Comparison of ENCODE assay signal across 8 mouse cellular contexts in genomic region chr1:144006542-144006941, GRCm38 (mm10). TPM values are rescaled to one million over a fixed set of nuclear protein-coding genes. Genes with fewer than 3 reads are reported as not detected.
DNase-seq lines count a peak whose midpoint lies in the region; ATAC-seq and TF ChIP-seq lines count a peak whose summit lies in the region.

No protein-coding gene starts in this region.

- H3K4me3 ChIP-seq in embryonic fibroblast, embryonic 13.5 days (ENCODE audit: insufficient read depth, low read length): no peak overlapping the region
- peak overlapping the region; percentile 31 for H3K4me3 ChIP-seq in heart, embryonic 12.5 days
- H3K4me3 ChIP-seq in kidney, postnatal 0 days (replicated peaks; ENCODE audit: low read depth, low read length): no peak overlapping the region
- H3K4me3 ChIP-seq in liver, embryonic 12.5 days: peak overlapping the region; percentile 33; the same call in 1 of the 2 replicates
- H3K4me3 ChIP-seq in stomach, embryonic 16.5 days (replicated peaks; ENCODE audit: low read length): peak overlapping the region; percentile 35

- H3K9me3 ChIP-seq in heart, embryonic 12.5 days (replicated peaks): no peaks in the 10 kb centered on the region
- no peaks in the 10 kb centered on the region for H3K9me3 ChIP-seq in kidney, postnatal 0 days (replicated peaks; ENCODE audit: low read length)
- H3K9me3 ChIP-seq in liver, embryonic 12.5 days (replicated peaks): no peaks in the 10 kb centered on the region
- H3K9me3 ChIP-seq in stomach, embryonic 16.5 days (replicated peaks; ENCODE audit: control insufficient read depth, low read length): no peaks in the 10 kb centered on the region

- no peaks in the 10 kb centered on the region for H3K27me3 ChIP-seq in heart, embryonic 12.5 days (replicated peaks)
- H3K27me3 ChIP-seq in kidney, postnatal 0 days (ENCODE audit: insufficient read depth, low read length): no peaks in the 10 kb centered on the region
- H3K27me3 ChIP-seq in liver, embryonic 12.5 days (replicated peaks): peaks cover 8% of the 10 kb centered on the region; the same call in 1 of the 2 replicates
- H3K27me3 ChIP-seq in stomach, embryonic 16.5 days (ENCODE audit: control insufficient read depth, insufficient read depth, low read length): no peaks in the 10 kb centered on the region

- no peak overlapping the region for H3K27ac ChIP-seq in embryonic fibroblast, embryonic 13.5 days (ENCODE audit: insufficient read depth, low read length)
- H3K27ac ChIP-seq in heart, embryonic 12.5 days (ENCODE audit: poor library complexity, severe bottlenecking): no peak overlapping the region
- no peak overlapping the region for H3K27ac ChIP-seq in kidney, postnatal 0 days
- H3K27ac ChIP-seq in liver, embryonic 12.5 days: no peak overlapping the region
- no peak overlapping the region for H3K27ac ChIP-seq in stomach, embryonic 16.5 days (ENCODE audit: low read length)

- no peaks in the 10 kb centered on the region for H3K4me1 ChIP-seq in embryonic fibroblast, embryonic 13.5 days (ENCODE audit: control insufficient read depth, insufficient read depth, low read length)
- 0 out of 2 replicates have a peak, but pooled peaks cover 3% of the 10 kb centered on the region for H3K4me1 ChIP-seq in heart, embryonic 12.5 days (replicated peaks)
- H3K4me1 ChIP-seq in kidney, postnatal 0 days (replicated peaks; ENCODE audit: insufficient read depth, low read length): no peaks in the 10 kb centered on the region
- peaks cover 20% of the 10 kb centered on the region for H3K4me1 ChIP-seq in liver, embryonic 12.5 days
- peaks cover 10% of the 10 kb centered on the region for H3K4me1 ChIP-seq in stomach, embryonic 16.5 days (ENCODE audit: control insufficient read depth, insufficient read depth, low read length)

- no peak for ATAC-seq in heart, embryonic 12.5 days (ENCODE audit: insufficient number of reproducible peaks, low FRiP score)
- ATAC-seq in kidney, postnatal 0 days (replicated peaks; ENCODE audit: low FRiP score, low read depth): 0 out of 2 replicates have a peak, but pooled peaks have one; percentile 9
- no peak for ATAC-seq in liver, embryonic 12.5 days
- ATAC-seq in stomach, embryonic 16.5 days (ENCODE audit: insufficient read depth, low FRiP score): no peak

- TF ChIP-seq CTCF in embryonic fibroblast, embryonic 13.5 days (IDR thresholded peaks at IDR 0.05; ENCODE audit: borderline replicate concordance, insufficient read depth, low read length): peak; percentile 76
- peak; percentile 90 for TF ChIP-seq CTCF in kidney, postnatal 0 days (IDR thresholded peaks at IDR 0.05; ENCODE audit: low read depth)

- 2% methylated on average over 8 of the region's 8 CpGs for WGBS in heart, embryonic 12.5 days
- WGBS in kidney, postnatal 0 days: 3% methylated on average over 8 of the region's 8 CpGs
- WGBS in liver, embryonic 12.5 days (ENCODE audit: insufficient replicate concordance): 4% methylated on average over 8 of the region's 8 CpGs
- 2% methylated on average over 8 of the region's 8 CpGs for WGBS in stomach, embryonic 16.5 days

- H3K4me2 ChIP-seq in heart, embryonic 12.5 days: peak overlapping the region; percentile 54
- peak overlapping the region; percentile 43 for H3K4me2 ChIP-seq in kidney, postnatal 0 days (ENCODE audit: low read length)
- peak overlapping the region; percentile 60 for H3K4me2 ChIP-seq in liver, embryonic 12.5 days
- peak overlapping the region; percentile 49 for H3K4me2 ChIP-seq in stomach, embryonic 16.5 days (ENCODE audit: low read depth, low read length)

- DNase-seq in B cell, adult 2 months: peak; percentile 76 to 78
- DNase-seq in adrenal gland, postnatal 36 days: peak; percentile 81 to 88
- peak; percentile 94 for DNase-seq in kidney, postnatal 0 days (ENCODE audit: low spot score)
- DNase-seq in naive thymus-derived CD4-positive, alpha-beta T cell, adult 2 months (ENCODE audit: low read depth): peak; percentile 90

- H3K9ac ChIP-seq in heart, embryonic 12.5 days: no peak overlapping the region; the same call in 1 of the 2 replicates
- H3K9ac ChIP-seq in kidney, postnatal 0 days (ENCODE audit: low read depth, low read length): no peak overlapping the region
- 0 out of 2 replicates have a peak overlapping the region, but pooled peaks have one; percentile 22 for H3K9ac ChIP-seq in liver, embryonic 12.5 days
- H3K9ac ChIP-seq in stomach, embryonic 16.5 days (ENCODE audit: low read length): no peak overlapping the region

- peaks cover under 1% of the 10 kb centered on the region; the same call in 1 of the 2 replicates for H3K36me3 ChIP-seq in heart, embryonic 12.5 days
- H3K36me3 ChIP-seq in kidney, postnatal 0 days (ENCODE audit: insufficient read depth, low read length): no peaks in the 10 kb centered on the region
- H3K36me3 ChIP-seq in liver, embryonic 12.5 days: no peaks in the 10 kb centered on the region
- no peaks in the 10 kb centered on the region for H3K36me3 ChIP-seq in stomach, embryonic 16.5 days (ENCODE audit: control insufficient read depth, insufficient read depth, low read length)

- no peak for TF ChIP-seq POLR2A in embryonic fibroblast, embryonic 13.5 days (IDR thresholded peaks at IDR 0.05; ENCODE audit: low read depth, low read length)

RNA-seq across cellular contexts. Expression of gene Rgs2, which starts 2.6 kb away (rescaled TPM):
- total RNA-seq in adrenal gland, postnatal 36 days (2021): 100 to 1,000 TPM; 524 to 538 TPM
- 5.5 and 16.5 TPM in 2 replicates for polyA plus RNA-seq in embryonic fibroblast, embryonic 13.5 days (2011; ENCODE audit: insufficient read length, low read depth, missing spikeins)
- polyA plus RNA-seq in heart, embryonic 12.5 days (2016; fragmentation: Nextera tagmentation; extraction: Ambion mirVana): 16.1 and 17.4 TPM in 2 replicates
- polyA plus RNA-seq in kidney, postnatal 0 days (2015; fragmentation: Nextera tagmentation; extraction: Ambion mirVana): 37.4 and 40.6 TPM in 2 replicates
- 9.8 and 11.3 TPM in 2 replicates for polyA plus RNA-seq in liver, embryonic 12.5 days (2016; fragmentation: Nextera tagmentation; extraction: Ambion mirVana)
- 80.3 and 85.8 TPM in 2 replicates for polyA plus RNA-seq in stomach, embryonic 16.5 days (2015; fragmentation: Nextera tagmentation; extraction: Ambion mirVana)

Comparison
In these comparisons a context has a peak if more than half of its experiments do, and no peak if none do; other contexts are left out.
1. H3K4me3 ChIP-seq: peak in heart, embryonic 12.5 days (single experiment), liver, embryonic 12.5 days (single experiment) and stomach, embryonic 16.5 days (single experiment); none in embryonic fibroblast, embryonic 13.5 days (single experiment) and kidney, postnatal 0 days (single experiment).
2. Peak in every context shown above with its lines, with median percentiles within 50 percentile points of each other: DNase-seq and H3K4me2 ChIP-seq.